Mouse (Mus musculus): Measurements from ENCODE around the gene Pafah2.

GRCm38 (mm10) chr4:134461252-134461651 lies 65.1 kb downstream of the Pafah2 start:
- TF ChIP-seq CTCF (conservative IDR thresholded peaks at IDR 0.05; ENCODE audit: low read length) (no peak), NANOG (IDR thresholded peaks at IDR 0.05; ENCODE audit: borderline replicate concordance, low read length) (no peak), POU5F1 (IDR thresholded peaks at IDR 0.05; ENCODE audit: borderline replicate concordance, low read length) (no peak)

All from E14TG2a.4 (cell line).